Mouse (Mus musculus) neural tube, embryonic 12.5 days (tissue): Measurements from ENCODE around the gene Pwp2. TPM values are rescaled to one million over a fixed set of nuclear protein-coding genes. Genes with fewer than 3 reads are reported as not detected.
"Not testable (repeated sequence)": the region's sequence is repeated elsewhere in the genome, so short reads cannot be mapped to it uniquely, and the experiment has no call there.

Experiments
- ATAC-seq: fragments of 200-750 bp; cut with Nextera tagmentation; 2 replicates; pipeline ENCODE4 v1.8.0; 2017; ENCODE audit warnings: low read depth, mild to moderate bottlenecking, moderate TSS enrichment, moderate library complexity; ENCODE audit not compliant: low FRiP score
- H3K27ac ChIP-seq: fragments of 300-500 bp; sonication (generic); 2 replicates; pipeline ENCODE4 v1.5.1; 2016
- H3K27me3 ChIP-seq: fragments of 300-500 bp; sonication (generic); replicated peaks from 2 replicates; pipeline ENCODE4 v1.6.1; 2016; ENCODE audit warnings: mild to moderate bottlenecking
- H3K36me3 ChIP-seq: fragments of 300-500 bp; sonication (generic); 2 replicates; pipeline ENCODE4 v1.6.1; 2016; ENCODE audit warnings: mild to moderate bottlenecking
- H3K4me1 ChIP-seq: fragments of 300-500 bp; sonication (generic); 2 replicates; pipeline ENCODE4 v1.6.1; 2016
- H3K4me2 ChIP-seq: fragments of 300-500 bp; sonication (generic); replicated peaks from 2 replicates; pipeline ENCODE4 v1.6.1; 2016; ENCODE audit warnings: mild to moderate bottlenecking
- H3K4me3 ChIP-seq: fragments of 300-500 bp; sonication (generic); 2 replicates; pipeline ENCODE4 v1.5.1; 2016
- H3K9ac ChIP-seq: fragments of 300-500 bp; sonication (generic); 2 replicates; pipeline ENCODE4 v1.6.1; 2016; ENCODE audit warnings: mild to moderate bottlenecking
- H3K9me3 ChIP-seq: fragments of 300-500 bp; sonication (generic); 2 replicates; pipeline ENCODE4 v1.6.1; 2016; ENCODE audit warnings: mild to moderate bottlenecking
- WGBS: fragments of 180-500 bp; shearing (Covaris S2); methylation state at CpG from one replicate; pipeline ENCODE4 v1.1.7; 2016; 5-methylcytosine and 5-hydroxymethylcytosine counted together
- polyA plus RNA-seq: library from polyadenylated mRNA; unstranded; fragments of >200 nt; fragmentation: Nextera tagmentation; extraction: Ambion mirVana; gene quantifications from 2 replicates; pipeline ENCODE4 v1.2.1, GENCODE M21; 2016

Pwp2 gene
- polyA plus RNA-seq, 1 experiment from 2014 or later: 22.2 TPM

DNA sequence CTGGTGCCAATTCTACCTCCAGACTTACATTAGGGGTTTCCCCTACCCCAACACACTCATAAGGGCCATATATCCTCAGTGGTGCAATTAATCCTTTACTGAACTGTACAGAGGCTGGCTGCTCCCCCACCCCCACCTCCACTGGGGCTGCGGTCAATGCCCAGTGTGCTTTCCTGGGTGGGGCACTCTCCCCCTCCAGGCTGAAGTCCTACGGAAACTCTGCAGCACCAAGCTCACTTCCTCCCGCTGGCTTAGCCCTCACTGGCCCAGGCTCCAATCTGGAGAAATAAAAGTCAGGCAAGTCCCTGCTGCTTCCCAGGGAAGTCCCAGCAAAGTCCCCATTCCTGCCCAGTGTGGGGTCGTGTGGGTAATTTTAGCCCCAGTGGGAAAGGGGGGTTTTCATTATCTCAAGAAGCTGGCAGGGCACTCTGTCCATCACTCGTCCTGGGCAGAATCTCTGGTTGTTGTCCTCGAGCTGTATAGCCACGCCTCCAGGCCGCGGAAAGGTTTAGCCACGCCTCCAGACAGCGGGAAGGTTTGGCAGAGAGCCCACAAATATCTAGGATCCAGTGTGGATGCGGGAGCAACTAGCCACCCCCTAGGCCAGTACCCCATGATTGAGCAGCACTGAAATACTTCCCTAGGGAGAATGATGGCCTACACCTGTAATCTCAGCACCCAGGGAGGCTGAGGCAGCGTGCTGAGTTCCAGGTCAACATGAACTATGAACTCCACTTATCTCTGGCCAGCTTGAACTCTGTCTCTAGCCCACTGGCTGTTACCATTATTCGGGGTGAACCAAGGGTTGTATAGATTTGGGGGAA lies 49.8 kb downstream of the Pwp2 start:
- peaks cover 8% of the 10 kb centered on the region for H3K4me1 ChIP-seq
- no peaks in the 10 kb centered on the region for H3K27me3 ChIP-seq
- peak; percentile 66 for ATAC-seq
- peak overlapping the region; percentile 45 for H3K4me2 ChIP-seq
- H3K9ac ChIP-seq: no peak overlapping the region
- no peak overlapping the region for H3K4me3 ChIP-seq
- no peaks in the 10 kb centered on the region for H3K9me3 ChIP-seq
- no peak overlapping the region for H3K27ac ChIP-seq
- H3K36me3 ChIP-seq: no peaks in the 10 kb centered on the region
- 14% methylated on average over 14 of the region's 14 CpGs for WGBS

DNA sequence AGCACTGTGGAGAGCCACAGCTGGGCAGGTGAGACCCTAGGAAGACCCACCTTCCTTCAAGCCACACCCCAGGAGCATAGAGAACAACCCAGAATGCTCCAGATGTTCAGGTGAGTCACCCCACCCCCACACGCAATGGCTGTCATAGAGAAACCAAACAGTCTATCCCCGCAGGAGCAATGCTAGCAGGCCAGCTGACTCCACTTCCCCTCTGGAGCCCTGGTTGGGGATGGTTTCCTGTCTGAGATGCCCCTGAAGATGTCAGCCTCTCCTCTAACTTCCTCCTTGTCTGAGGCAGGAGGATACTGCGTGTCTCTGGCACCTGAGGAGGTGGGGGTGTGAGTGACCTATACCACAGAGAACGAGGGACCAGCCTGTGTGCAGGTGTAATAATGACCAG lies 50.5 kb downstream of the Pwp2 start:
- WGBS: 80% methylated on average over 4 of the region's 4 CpGs
- no peak overlapping the region for H3K9ac ChIP-seq
- H3K4me3 ChIP-seq: no peak overlapping the region
- H3K9me3 ChIP-seq: no peaks in the 10 kb centered on the region
- H3K27me3 ChIP-seq: no peaks in the 10 kb centered on the region
- no peak overlapping the region for H3K4me2 ChIP-seq
- peaks cover 8% of the 10 kb centered on the region for H3K4me1 ChIP-seq
- peak; percentile 25; the same call in 1 of the 2 replicates for ATAC-seq
- H3K27ac ChIP-seq: no peak overlapping the region
- H3K36me3 ChIP-seq: no peaks in the 10 kb centered on the region

DNA sequence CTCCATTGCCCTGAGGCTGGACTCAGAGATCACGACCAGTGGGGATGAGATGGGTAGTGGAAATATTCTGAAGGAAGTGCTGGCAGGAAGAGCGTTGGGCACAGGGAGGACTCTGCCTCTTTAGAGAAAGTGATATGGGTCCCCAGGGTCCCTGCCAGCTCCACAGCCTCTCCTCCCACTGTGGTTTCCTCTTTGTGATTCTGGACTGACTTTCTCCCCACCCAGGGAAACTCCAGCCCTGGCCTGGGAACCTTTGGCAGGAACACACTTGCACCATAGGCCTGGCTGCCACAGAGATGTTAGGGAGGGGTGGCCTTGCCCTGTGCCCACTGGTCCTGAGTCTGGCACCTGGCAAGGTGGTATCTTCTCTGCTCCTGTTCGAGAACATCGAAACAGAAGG lies 55.0 kb downstream of the Pwp2 start:
- 78% methylated on average over 4 of the region's 4 CpGs for WGBS
- no peak for ATAC-seq
- no peak overlapping the region for H3K9ac ChIP-seq

DNA sequence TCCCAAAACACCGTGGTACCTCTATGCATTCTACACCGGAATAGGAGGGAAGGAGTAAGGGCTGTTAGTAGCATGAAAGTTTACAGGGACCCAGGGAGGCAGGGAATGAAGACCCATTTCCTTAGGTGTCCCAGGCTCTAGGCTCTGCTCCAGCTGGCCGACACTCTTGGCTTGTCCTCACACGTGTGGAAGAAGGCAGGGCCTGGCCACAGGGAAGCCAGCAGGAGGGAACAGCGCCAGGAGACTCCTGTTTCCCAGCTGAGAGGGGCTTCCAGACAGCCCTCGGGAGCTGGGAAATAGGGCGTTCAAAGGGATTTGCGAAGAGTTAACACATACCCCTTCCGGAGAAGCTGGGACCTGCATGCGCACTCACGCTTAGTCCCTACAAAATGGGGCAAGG lies 55.5 kb downstream of the Pwp2 start:
- no peaks in the 10 kb centered on the region for H3K36me3 ChIP-seq
- H3K27me3 ChIP-seq: no peaks in the 10 kb centered on the region
- no peak for ATAC-seq
- no peak overlapping the region for H3K9ac ChIP-seq
- no peak overlapping the region for H3K4me2 ChIP-seq
- no peaks in the 10 kb centered on the region for H3K9me3 ChIP-seq
- H3K4me3 ChIP-seq: no peak overlapping the region
- H3K4me1 ChIP-seq: no peaks in the 10 kb centered on the region
- WGBS: 57% methylated on average over 11 of the region's 11 CpGs
- no peak overlapping the region for H3K27ac ChIP-seq

More for the DNA sequence above, 55.0 kb downstream of the Pwp2 start:
- no peak overlapping the region for H3K4me3 ChIP-seq
- H3K27ac ChIP-seq: no peak overlapping the region
- no peak overlapping the region for H3K4me2 ChIP-seq
- no peaks in the 10 kb centered on the region for H3K27me3 ChIP-seq
- no peaks in the 10 kb centered on the region for H3K9me3 ChIP-seq
- H3K4me1 ChIP-seq: peaks cover 4% of the 10 kb centered on the region; the same call in 1 of the 2 replicates
- no peaks in the 10 kb centered on the region for H3K36me3 ChIP-seq

DNA sequence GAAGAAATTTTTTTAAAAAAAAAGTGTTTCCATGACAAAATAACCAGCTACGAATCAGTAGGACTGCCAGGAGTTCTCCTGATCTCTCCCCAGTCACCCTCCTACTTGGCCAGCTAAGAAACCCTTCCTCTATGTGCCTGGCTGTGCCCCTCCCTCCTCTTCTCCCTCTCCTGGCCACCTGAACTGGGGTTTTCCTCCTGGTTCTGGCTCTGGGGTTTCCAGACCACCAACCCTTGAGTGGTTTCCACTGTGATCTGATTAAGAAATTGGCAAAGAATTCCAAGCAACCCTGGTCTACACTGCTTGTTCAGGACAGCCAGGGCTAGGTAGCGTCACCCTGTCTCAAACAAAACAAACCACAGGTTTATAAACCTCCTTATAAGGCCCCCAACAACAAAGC lies 56.3 kb downstream of the Pwp2 start:
- Histone ChIP-seq H3K36me3 (no peaks in the 10 kb centered on the region), H3K9ac (no peak overlapping the region), H3K27ac (no peak overlapping the region), H3K4me2 (no peak overlapping the region), H3K4me1 (no peaks in the 10 kb centered on the region), H3K9me3 (no peaks in the 10 kb centered on the region), H3K4me3 (no peak overlapping the region), H3K27me3 (no peaks in the 10 kb centered on the region)
- ATAC-seq: no peak
- WGBS: 84% methylated on average over 2 of the region's 2 CpGs

DNA sequence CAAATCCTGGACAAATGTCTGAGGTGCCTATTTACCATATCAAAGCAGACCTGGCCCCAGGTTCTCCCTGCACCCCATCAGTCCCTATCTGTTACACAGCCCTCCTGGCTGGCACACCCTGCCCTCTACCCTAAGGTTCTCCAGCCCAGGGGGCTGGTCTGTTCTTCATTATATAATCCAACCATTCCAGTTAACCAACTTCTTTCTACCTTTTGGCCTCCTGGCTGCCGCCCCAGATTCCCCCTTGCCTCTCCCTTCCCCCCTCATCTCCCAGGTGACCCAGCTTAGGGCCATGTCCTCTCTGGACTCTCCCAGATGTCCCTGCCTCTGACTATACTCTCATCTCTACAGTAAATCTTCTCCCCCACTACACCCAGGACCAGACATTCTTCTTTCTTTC lies 57.0 kb downstream of the Pwp2 start:
- H3K4me2 ChIP-seq: no peak overlapping the region
- H3K9me3 ChIP-seq: no peaks in the 10 kb centered on the region
- H3K9ac ChIP-seq: no peak overlapping the region
- no peaks in the 10 kb centered on the region for H3K36me3 ChIP-seq
- no peak overlapping the region for H3K27ac ChIP-seq
- 88% methylated on average over 1 of the region's 1 CpGs for WGBS
- no peaks in the 10 kb centered on the region for H3K27me3 ChIP-seq
- ATAC-seq: no peak
- no peaks in the 10 kb centered on the region for H3K4me1 ChIP-seq
- no peak overlapping the region for H3K4me3 ChIP-seq

DNA sequence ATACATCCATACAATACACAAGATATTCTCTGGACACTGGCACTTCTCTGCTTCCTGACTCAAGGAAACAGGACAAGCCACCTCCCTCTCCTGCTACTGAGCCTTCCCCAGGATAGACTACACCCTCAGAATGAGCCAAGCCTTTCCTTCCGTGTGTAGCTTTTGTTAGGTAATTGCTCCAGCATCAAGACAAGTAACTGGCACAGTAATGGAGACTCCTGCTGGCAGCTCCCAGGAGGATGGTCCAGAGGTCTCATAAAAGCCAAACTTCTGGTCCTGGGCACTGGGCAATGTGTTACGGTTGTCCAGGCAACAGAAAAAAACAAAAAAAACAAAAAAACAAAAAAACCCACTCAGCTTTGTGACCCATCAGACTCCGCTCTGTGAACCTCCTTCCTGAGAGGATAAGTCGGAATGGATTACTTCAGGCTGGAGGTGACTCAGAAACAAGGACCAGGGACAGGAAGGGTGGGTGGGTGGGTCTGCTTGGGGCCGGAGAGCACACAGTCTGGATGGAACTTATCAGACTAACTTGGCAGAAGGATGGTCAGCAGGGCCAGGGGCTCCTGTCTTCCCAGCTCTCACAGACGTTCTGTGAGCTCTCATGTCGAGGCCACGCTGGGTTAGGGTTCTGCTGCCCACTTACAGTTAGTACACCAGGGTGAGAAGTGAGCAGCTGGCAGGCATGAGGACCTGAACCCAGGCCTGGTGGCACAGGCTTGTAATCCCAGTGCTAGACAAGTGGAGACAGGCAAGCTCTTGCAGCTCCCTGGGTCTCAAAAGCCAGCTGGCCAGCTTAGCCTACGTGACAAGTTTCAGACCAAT lies 57.7 kb downstream of the Pwp2 start:
- Histone ChIP-seq H3K4me3 (no peak overlapping the region), H3K27ac (no peak overlapping the region), H3K27me3 (no peaks in the 10 kb centered on the region), H3K9ac (no peak overlapping the region), H3K4me1 (no peaks in the 10 kb centered on the region), H3K36me3 (no peaks in the 10 kb centered on the region), H3K4me2 (no peak overlapping the region), H3K9me3 (no peaks in the 10 kb centered on the region)
- ATAC-seq: no peak
- 58% methylated on average over 9 of the region's 9 CpGs for WGBS

DNA sequence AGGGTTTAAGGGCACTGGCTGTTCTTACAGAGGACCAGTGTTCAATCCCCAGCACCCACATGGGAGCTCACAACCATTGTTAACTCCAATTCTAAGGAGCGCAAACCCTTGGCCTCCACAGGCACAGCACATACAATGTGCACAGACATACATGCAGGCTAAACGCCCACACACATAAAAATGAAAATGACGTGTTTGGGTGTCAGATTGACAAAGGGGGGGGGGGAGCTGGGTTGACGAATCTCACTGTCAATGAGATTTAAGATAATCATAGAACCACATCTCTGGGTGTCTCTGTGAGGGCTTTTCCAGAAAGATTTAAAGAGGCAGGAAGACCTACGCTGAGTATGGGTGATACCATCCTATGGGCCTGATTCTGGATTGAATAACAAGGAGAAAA lies 58.6 kb downstream of the Pwp2 start:
- H3K4me3 ChIP-seq: no peak overlapping the region
- WGBS: 90% methylated on average over 5 of the region's 5 CpGs
- H3K4me1 ChIP-seq: no peaks in the 10 kb centered on the region
- H3K4me2 ChIP-seq: no peak overlapping the region
- no peaks in the 10 kb centered on the region for H3K36me3 ChIP-seq
- no peak overlapping the region for H3K27ac ChIP-seq
- no peak overlapping the region for H3K9ac ChIP-seq
- no peaks in the 10 kb centered on the region for H3K27me3 ChIP-seq
- H3K9me3 ChIP-seq: no peaks in the 10 kb centered on the region
- no peak for ATAC-seq

DNA sequence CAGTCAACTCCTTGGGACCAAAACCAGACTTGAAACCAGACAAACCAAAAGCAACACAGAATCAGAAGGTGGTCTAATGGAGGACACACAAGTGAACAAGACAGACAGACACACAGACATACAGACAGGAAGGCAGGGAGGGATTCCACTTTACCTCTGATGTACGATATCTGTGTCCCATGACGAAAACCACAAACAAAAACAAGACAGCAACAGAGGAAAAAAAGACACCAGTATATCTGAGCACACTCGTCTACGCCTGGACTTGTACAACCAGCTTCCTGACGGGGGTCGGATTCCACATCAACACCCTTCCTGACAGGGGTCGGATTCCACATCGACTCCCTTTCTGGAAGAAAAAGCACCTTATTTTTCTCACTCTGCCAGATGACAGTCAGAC lies 59.9 kb downstream of the Pwp2 start:
- H3K9ac ChIP-seq, H3K27me3 ChIP-seq, H3K36me3 ChIP-seq, ATAC-seq, H3K27ac ChIP-seq, H3K4me3 ChIP-seq, H3K4me2 ChIP-seq, H3K9me3 ChIP-seq, H3K4me1 ChIP-seq: not testable (repeated sequence)
- WGBS: 81% methylated on average over 8 of the region's 8 CpGs

DNA sequence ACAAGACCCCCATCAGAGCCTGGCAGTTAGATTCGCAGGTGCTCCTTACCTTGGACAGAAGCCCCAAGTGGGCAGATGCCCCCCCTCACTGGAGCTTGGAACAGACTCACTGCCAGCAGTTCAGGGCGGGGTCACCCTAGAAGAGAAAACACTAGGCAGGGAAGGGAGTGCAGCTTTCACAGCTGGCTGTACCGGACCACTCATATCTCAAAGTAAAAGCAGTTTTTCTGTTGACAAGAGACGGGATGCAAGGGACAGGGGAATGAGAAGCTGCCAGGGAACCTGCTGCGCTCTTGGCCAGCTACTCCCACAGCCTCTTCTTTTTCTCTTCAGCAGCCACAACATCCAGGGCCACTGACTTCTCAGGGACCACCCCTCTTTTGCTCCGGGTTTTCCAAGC lies 60.8 kb downstream of the Pwp2 start:
- not testable (repeated sequence) for H3K4me2 ChIP-seq, H3K9ac ChIP-seq, H3K36me3 ChIP-seq, ATAC-seq, H3K27ac ChIP-seq, H3K4me3 ChIP-seq, H3K27me3 ChIP-seq, H3K4me1 ChIP-seq, H3K9me3 ChIP-seq
- WGBS: 77% methylated on average over 6 of the region's 6 CpGs
